ENCODE assay signal across 31 mouse cellular contexts in genomic region chr8:103438995-103439717, GRCm38 (mm10).
DNase-seq lines count a peak whose midpoint lies in the region; ATAC-seq and TF ChIP-seq lines count a peak whose summit lies in the region.
"Had no signal": no experiment of that assay in that cellular context is flagged by ENCODE, and none has a peak within 500 bp of the region (broad histone marks: within the 10 kb centered on the region; RNA-seq: fewer than 3 reads in every experiment).

No protein-coding gene starts in this region.

- H3K4me1 ChIP-seq in lung, adult 2 months (ENCODE audit: control insufficient read depth, insufficient read depth, low read length), result no peaks in the 10 kb centered on the region
- H3K4me1 ChIP-seq in embryonic facial prominence, embryonic 10.5 days, result peaks cover 22% of the 10 kb centered on the region
- H3K4me1 ChIP-seq: hindbrain, embryonic 15.5 days; kidney, embryonic 15.5 days had no signal

- no peaks in the 10 kb centered on the region for H3K9me3 ChIP-seq in embryonic facial prominence, embryonic 10.5 days
- H3K9me3 ChIP-seq: heart, embryonic 10.5 days; hindbrain, embryonic 10.5 days; hindbrain, embryonic 15.5 days; kidney, embryonic 15.5 days; lung, embryonic 15.5 days had no signal

- peaks cover 3% of the 10 kb centered on the region; the same call in 1 of the 2 replicates for H3K27me3 ChIP-seq in embryonic facial prominence, embryonic 10.5 days (replicated peaks; ENCODE audit: low read depth, poor library complexity, severe bottlenecking)
- H3K27me3 ChIP-seq: hindbrain, embryonic 15.5 days; kidney, embryonic 15.5 days; lung, embryonic 15.5 days had no signal

- no peak for TF ChIP-seq POLR2A in lung, adult 2 months (IDR thresholded peaks at IDR 0.05; ENCODE audit: borderline replicate concordance, extremely low read depth, low read depth, low read length)

- no peak overlapping the region for H3K27ac ChIP-seq in embryonic facial prominence, embryonic 10.5 days (replicated peaks)
- H3K27ac ChIP-seq: heart, embryonic 10.5 days; hindbrain, embryonic 10.5 days; hindbrain, embryonic 15.5 days; kidney, embryonic 15.5 days; liver, embryonic 14.5 days; lung, embryonic 15.5 days; stomach, postnatal 0 days had no signal

- peak; percentile 75 for ATAC-seq in frontal cortex, adult (ENCODE audit: low TSS enrichment)
- ATAC-seq: activated CD4-positive, CD25-positive, alpha-beta regulatory T cell, adult 4 months; forebrain, embryonic 14.5 days; inflammation-experienced regulatory T-cells, adult 6 months had no signal

- no peak for TF ChIP-seq CTCF in lung, adult 2 months (IDR thresholded peaks at IDR 0.05; ENCODE audit: insufficient read depth, low read length)

- no peak overlapping the region for H3K4me3 ChIP-seq in lung, adult 2 months (replicated peaks; ENCODE audit: extremely low read depth, low read depth, low read length)
- H3K4me3 ChIP-seq in embryonic facial prominence, embryonic 10.5 days, result no peak overlapping the region
- H3K4me3 ChIP-seq: heart, embryonic 10.5 days; hindbrain, embryonic 10.5 days; hindbrain, embryonic 15.5 days; kidney, embryonic 15.5 days; lung, embryonic 15.5 days had no signal

- no peak for DNase-seq in frontal cortex, postnatal 10 days (ENCODE audit: low spot score in 2 of 2)
- DNase-seq in layer of hippocampus, adult 11-12 months (ENCODE audit: low spot score), result peak; percentile 20
- DNase-seq in layer of hippocampus, postnatal 36 days, result no peak
- peak; percentile 6 to 13 for DNase-seq in lung, adult 18-20 months
- no peak for DNase-seq in lung, adult 2 months
- peak; percentile 53 for DNase-seq in brain, adult 2 months (ENCODE audit: low read depth, low spot score)
- no peak for DNase-seq in embryonic facial prominence, embryonic 10.5 days (ENCODE audit: low spot score)
- DNase-seq: adrenal gland, adult 2 months; adrenal gland, postnatal 36 days; cerebellum, adult 8-10 months; cerebellum, postnatal 25 days; gastrocnemius, postnatal 10 days; kidney, adult 18-20 months; kidney, postnatal 25 days; left cerebral cortex, postnatal 4 days; liver; midbrain, embryonic 14.5 days; right cerebral cortex, postnatal 14 days; thymus, adult 2 months; thymus, postnatal 36 days had no signal

- H3K36me3 ChIP-seq in embryonic facial prominence, embryonic 10.5 days (replicated peaks), result no peaks in the 10 kb centered on the region
- H3K36me3 ChIP-seq: heart, embryonic 10.5 days; hindbrain, embryonic 10.5 days; hindbrain, embryonic 15.5 days; kidney, embryonic 15.5 days; lung, embryonic 15.5 days had no signal

- 71% methylated on average over 6 of the region's 6 CpGs for WGBS in lung, adult 2 months
- WGBS in embryonic facial prominence, embryonic 10.5 days, result 92% methylated on average over 6 of the region's 6 CpGs

Comparison
In these comparisons a context has a peak if more than half of its experiments do, and no peak if none do; other contexts are left out.
1. DNase-seq: peak in layer of hippocampus, adult 11-12 months (single experiment), lung, adult 18-20 months (2 of 2) and brain, adult 2 months (single experiment); none in frontal cortex, postnatal 10 days (0 of 2), layer of hippocampus, postnatal 36 days (0 of 2), lung, adult 2 months (single experiment) and embryonic facial prominence, embryonic 10.5 days (single experiment).